Mouse (Mus musculus): ENCODE data around the gene Gbe1. TPM values are rescaled to one million over a fixed set of nuclear protein-coding genes. Genes with fewer than 3 reads are reported as not detected.

The Gbe1 gene
- polyA plus RNA-seq, 1 experiment from 2014 or later = 66.0 TPM

DNA sequence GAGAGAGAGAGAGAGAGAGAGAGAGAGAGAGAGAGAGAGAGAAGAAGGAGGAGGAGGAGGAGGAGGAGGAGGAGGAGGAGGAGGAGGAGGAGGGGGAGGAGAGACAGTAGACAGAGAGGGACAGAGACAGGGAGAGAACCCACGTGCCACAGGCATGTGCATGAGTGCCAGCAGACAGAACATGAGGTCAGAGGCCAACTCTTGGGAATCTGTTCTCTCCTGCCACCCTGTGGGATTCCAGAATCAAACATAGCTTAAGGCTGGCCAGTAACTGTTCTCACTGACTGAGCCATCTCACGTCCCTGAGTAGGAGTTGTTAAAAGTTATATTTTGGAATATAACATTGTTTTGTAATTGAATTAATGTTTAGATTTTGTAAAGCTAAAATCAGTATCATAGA, 39.3 kb downstream of the Gbe1 start:
- H3K4me1 ChIP-seq (ENCODE audit: control insufficient read depth in 2 of 2, insufficient read depth in 2 of 2, low read length in 2 of 2) = peaks cover 4 to 5% of the 10 kb centered on the region in 2 experiments; a peak in 2 of 4 replicates
- peak; percentile 72 for ATAC-seq (ENCODE audit: insufficient number of reproducible peaks, insufficient read depth, low FRiP score, low read depth)
- H3K36me3 ChIP-seq (ENCODE audit: control insufficient read depth, insufficient read depth, low read length) = no peaks in the 10 kb centered on the region
- no peak overlapping the region for H3K27ac ChIP-seq (replicated peaks in 1 of 2; ENCODE audit: control insufficient read depth in 1 of 2, insufficient read depth in 1 of 2, low read depth in 2 of 2, low read length in 2 of 2)
- no peak overlapping the region for H3K4me3 ChIP-seq (ENCODE audit: control insufficient read depth in 1 of 2, insufficient read depth in 1 of 2, low read depth in 1 of 2, low read length in 2 of 2)
- H3K27me3 ChIP-seq (ENCODE audit: control insufficient read depth, insufficient read depth, low read length) = no peaks in the 10 kb centered on the region
- no peak overlapping the region for H3K9ac ChIP-seq (ENCODE audit: low read length)
- no peak overlapping the region for H3K4me2 ChIP-seq (ENCODE audit: low read length)
- H3K9me3 ChIP-seq (ENCODE audit: control insufficient read depth, low read length) = no peaks in the 10 kb centered on the region
- WGBS = 33% methylated on average over 2 of the region's 2 CpGs

DNA sequence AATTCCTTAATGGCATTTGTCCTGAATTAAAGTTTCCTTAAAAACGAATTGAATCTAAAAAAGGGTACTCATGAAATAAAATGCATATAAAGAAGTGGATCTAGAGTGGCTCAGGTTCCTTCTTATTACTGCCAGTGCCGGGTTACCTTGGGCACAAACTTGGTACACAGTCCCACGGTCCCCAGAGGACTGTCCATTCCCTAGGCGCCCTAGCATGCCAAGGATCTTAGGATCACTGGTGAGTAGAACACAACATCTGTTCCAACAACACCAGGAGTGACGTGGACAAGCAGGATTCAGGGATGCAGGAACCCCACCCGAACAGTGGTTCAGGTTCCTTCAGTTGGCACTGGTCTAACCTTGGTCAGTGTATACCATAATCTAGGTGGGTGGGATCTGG, 44.6 kb downstream of the Gbe1 start:
- H3K4me2 ChIP-seq (ENCODE audit: low read length) = no peak overlapping the region
- H3K27me3 ChIP-seq (ENCODE audit: control insufficient read depth, insufficient read depth, low read length) = no peaks in the 10 kb centered on the region
- no peak overlapping the region for H3K4me3 ChIP-seq (ENCODE audit: control insufficient read depth in 1 of 2, insufficient read depth in 1 of 2, low read depth in 1 of 2, low read length in 2 of 2)
- ATAC-seq (ENCODE audit: insufficient number of reproducible peaks, insufficient read depth, low FRiP score, low read depth) = no peak
- 0 out of 2 replicates have a peak, but pooled peaks cover 9% of the 10 kb centered on the region for H3K36me3 ChIP-seq (ENCODE audit: control insufficient read depth, insufficient read depth, low read length)
- H3K27ac ChIP-seq (replicated peaks in 1 of 2; ENCODE audit: control insufficient read depth in 1 of 2, insufficient read depth in 1 of 2, low read depth in 2 of 2, low read length in 2 of 2) = no peak overlapping the region
- H3K9ac ChIP-seq (ENCODE audit: low read length) = no peak overlapping the region
- WGBS = 85% methylated on average over 6 of the region's 6 CpGs
- H3K4me1 ChIP-seq (ENCODE audit: control insufficient read depth in 2 of 2, insufficient read depth in 2 of 2, low read length in 2 of 2) = peaks cover 0 to 2% of the 10 kb centered on the region in 2 experiments; a peak in 1 of 4 replicates
- peaks cover 19% of the 10 kb centered on the region for H3K9me3 ChIP-seq (ENCODE audit: control insufficient read depth, low read length)

DNA sequence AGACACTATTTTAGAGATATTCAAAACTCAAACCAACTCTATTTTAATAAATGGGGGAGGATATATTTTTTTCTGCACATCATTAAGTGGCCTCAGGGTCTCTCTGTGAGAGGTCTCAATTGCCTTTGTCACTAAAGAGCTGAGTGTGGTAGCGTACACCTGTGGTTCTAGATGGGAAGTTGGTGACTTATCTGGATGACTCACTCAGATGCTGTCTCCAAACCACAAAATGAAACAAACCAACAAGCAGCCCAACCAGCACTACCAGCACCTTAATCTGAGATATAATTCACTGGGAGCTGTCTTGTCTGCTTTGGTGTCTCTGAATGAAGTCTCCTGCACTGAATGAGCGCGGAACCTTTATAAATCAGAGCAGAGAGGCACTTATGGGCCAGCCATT, 51.5 kb downstream of the Gbe1 start:
- H3K4me2 ChIP-seq (ENCODE audit: low read length) = no peak overlapping the region
- no peak overlapping the region for H3K27ac ChIP-seq (replicated peaks in 1 of 2; ENCODE audit: control insufficient read depth in 1 of 2, insufficient read depth in 1 of 2, low read depth in 2 of 2, low read length in 2 of 2)
- no peaks in the 10 kb centered on the region for H3K27me3 ChIP-seq (ENCODE audit: control insufficient read depth, insufficient read depth, low read length)
- peaks cover 10% of the 10 kb centered on the region; the same call in 1 of the 2 replicates for H3K9me3 ChIP-seq (ENCODE audit: control insufficient read depth, low read length)
- H3K9ac ChIP-seq (ENCODE audit: low read length) = no peak overlapping the region
- 94% methylated on average over 3 of the region's 3 CpGs for WGBS
- no peak for ATAC-seq (ENCODE audit: insufficient number of reproducible peaks, insufficient read depth, low FRiP score, low read depth)
- H3K36me3 ChIP-seq (ENCODE audit: control insufficient read depth, insufficient read depth, low read length) = 0 out of 2 replicates have a peak, but pooled peaks cover 9% of the 10 kb centered on the region
- no peak overlapping the region for H3K4me3 ChIP-seq (ENCODE audit: control insufficient read depth in 1 of 2, insufficient read depth in 1 of 2, low read depth in 1 of 2, low read length in 2 of 2)
- H3K4me1 ChIP-seq (ENCODE audit: control insufficient read depth in 2 of 2, insufficient read depth in 2 of 2, low read length in 2 of 2) = no peaks in the 10 kb centered on the region

DNA sequence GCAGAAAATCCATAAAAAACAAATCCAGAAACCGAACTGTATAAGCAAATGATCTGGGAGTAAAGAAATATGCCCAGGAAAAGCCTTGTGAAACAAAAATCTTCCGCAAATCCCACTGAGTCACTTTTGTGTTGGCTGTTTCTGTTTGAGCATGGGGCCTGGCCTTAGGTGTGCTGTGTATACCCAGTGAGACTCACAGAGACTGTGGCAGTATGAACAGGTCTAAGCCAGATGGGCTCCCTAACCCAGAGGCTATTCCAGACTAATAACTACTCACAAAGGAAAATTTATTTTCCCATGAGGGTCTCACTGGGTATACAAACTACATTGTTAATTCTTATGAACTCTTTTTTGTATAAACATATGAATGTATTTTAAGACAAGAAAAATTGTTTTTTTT, 67.3 kb downstream of the Gbe1 start:
- 94% methylated on average over 2 of the region's 2 CpGs for WGBS

DNA sequence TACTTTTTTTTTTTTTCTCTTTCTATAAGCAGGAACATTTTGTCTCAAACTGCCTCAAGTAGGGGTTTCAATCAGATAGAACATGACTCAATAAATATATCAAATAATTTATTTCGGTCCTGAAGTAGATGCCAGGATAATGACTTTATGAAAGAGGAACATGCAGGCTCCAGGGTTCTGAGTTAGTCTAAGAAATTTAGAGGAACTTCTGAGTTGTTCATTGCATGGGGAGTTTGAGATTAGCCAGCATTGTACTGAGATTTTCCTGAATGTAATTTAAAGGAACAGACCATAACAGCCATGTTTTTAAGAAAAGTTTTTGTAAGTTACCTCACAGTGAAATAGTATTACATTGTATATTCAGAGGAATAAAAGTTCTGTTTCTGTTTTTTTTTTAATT, 71.7 kb downstream of the Gbe1 start:
- H3K27ac ChIP-seq (replicated peaks in 1 of 2; ENCODE audit: control insufficient read depth in 1 of 2, insufficient read depth in 1 of 2, low read depth in 2 of 2, low read length in 2 of 2) = no peak overlapping the region
- 0 out of 2 replicates have a peak, but pooled peaks cover 8% of the 10 kb centered on the region for H3K9me3 ChIP-seq (ENCODE audit: control insufficient read depth, low read length)
- no peaks in the 10 kb centered on the region for H3K4me1 ChIP-seq (ENCODE audit: control insufficient read depth in 2 of 2, insufficient read depth in 2 of 2, low read length in 2 of 2)
- no peak for ATAC-seq (ENCODE audit: insufficient number of reproducible peaks, insufficient read depth, low FRiP score, low read depth)
- no peak overlapping the region for H3K9ac ChIP-seq (ENCODE audit: low read length)
- no peaks in the 10 kb centered on the region for H3K27me3 ChIP-seq (ENCODE audit: control insufficient read depth, insufficient read depth, low read length)
- 0 out of 2 replicates have a peak, but pooled peaks cover 12% of the 10 kb centered on the region for H3K36me3 ChIP-seq (ENCODE audit: control insufficient read depth, insufficient read depth, low read length)
- no peak overlapping the region for H3K4me3 ChIP-seq (ENCODE audit: control insufficient read depth in 1 of 2, insufficient read depth in 1 of 2, low read depth in 1 of 2, low read length in 2 of 2)
- WGBS = 88% methylated on average over 1 of the region's 1 CpGs
- H3K4me2 ChIP-seq (ENCODE audit: low read length) = no peak overlapping the region

More for the DNA sequence above, 67.3 kb downstream of the Gbe1 start:
- Histone ChIP-seq H3K36me3 (ENCODE audit: control insufficient read depth, insufficient read depth, low read length) (0 out of 2 replicates have a peak, but pooled peaks cover 4% of the 10 kb centered on the region), H3K9me3 (ENCODE audit: control insufficient read depth, low read length) (no peaks in the 10 kb centered on the region), H3K27me3 (ENCODE audit: control insufficient read depth, insufficient read depth, low read length) (no peaks in the 10 kb centered on the region), H3K4me2 (ENCODE audit: low read length) (no peak overlapping the region), H3K4me1 (ENCODE audit: control insufficient read depth in 2 of 2, insufficient read depth in 2 of 2, low read length in 2 of 2) (no peaks in the 10 kb centered on the region), H3K4me3 (ENCODE audit: control insufficient read depth in 1 of 2, insufficient read depth in 1 of 2, low read depth in 1 of 2, low read length in 2 of 2) (no peak overlapping the region), H3K9ac (ENCODE audit: low read length) (no peak overlapping the region), H3K27ac (replicated peaks in 1 of 2; ENCODE audit: control insufficient read depth in 1 of 2, insufficient read depth in 1 of 2, low read depth in 2 of 2, low read length in 2 of 2) (no peak overlapping the region)
- no peak for ATAC-seq (ENCODE audit: insufficient number of reproducible peaks, insufficient read depth, low FRiP score, low read depth)

DNA sequence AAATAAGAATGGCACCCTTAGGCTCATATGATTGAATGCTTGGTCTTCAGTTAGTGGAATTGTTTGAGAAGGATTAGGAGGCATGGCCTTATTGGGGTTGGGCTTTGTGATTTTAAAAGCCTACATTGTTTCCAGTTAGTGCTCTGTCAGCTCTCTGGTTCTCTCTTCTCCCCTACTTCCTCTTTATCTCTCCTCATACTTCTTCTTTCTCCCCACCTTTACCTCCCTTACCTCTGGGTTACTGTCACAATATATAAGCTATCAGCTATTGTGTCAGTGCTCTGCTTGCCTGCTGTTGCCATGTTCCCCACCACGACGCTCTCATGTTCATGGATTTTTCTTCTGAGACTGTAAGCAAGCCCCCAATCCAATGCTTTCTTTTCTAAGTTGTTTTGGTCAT, 73.6 kb downstream of the Gbe1 start:
- Histone ChIP-seq H3K27ac (replicated peaks in 1 of 2; ENCODE audit: control insufficient read depth in 1 of 2, insufficient read depth in 1 of 2, low read depth in 2 of 2, low read length in 2 of 2) (no peak overlapping the region), H3K36me3 (ENCODE audit: control insufficient read depth, insufficient read depth, low read length) (0 out of 2 replicates have a peak, but pooled peaks cover 12% of the 10 kb centered on the region), H3K9me3 (ENCODE audit: control insufficient read depth, low read length) (0 out of 2 replicates have a peak, but pooled peaks cover 8% of the 10 kb centered on the region), H3K27me3 (ENCODE audit: control insufficient read depth, insufficient read depth, low read length) (no peaks in the 10 kb centered on the region), H3K4me2 (ENCODE audit: low read length) (no peak overlapping the region), H3K4me3 (ENCODE audit: control insufficient read depth in 1 of 2, insufficient read depth in 1 of 2, low read depth in 1 of 2, low read length in 2 of 2) (no peak overlapping the region), H3K4me1 (ENCODE audit: control insufficient read depth in 2 of 2, insufficient read depth in 2 of 2, low read length in 2 of 2) (no peaks in the 10 kb centered on the region), H3K9ac (ENCODE audit: low read length) (no peak overlapping the region)
- ATAC-seq (ENCODE audit: insufficient number of reproducible peaks, insufficient read depth, low FRiP score, low read depth) = no peak
- WGBS = 96% methylated on average over 2 of the region's 2 CpGs

DNA sequence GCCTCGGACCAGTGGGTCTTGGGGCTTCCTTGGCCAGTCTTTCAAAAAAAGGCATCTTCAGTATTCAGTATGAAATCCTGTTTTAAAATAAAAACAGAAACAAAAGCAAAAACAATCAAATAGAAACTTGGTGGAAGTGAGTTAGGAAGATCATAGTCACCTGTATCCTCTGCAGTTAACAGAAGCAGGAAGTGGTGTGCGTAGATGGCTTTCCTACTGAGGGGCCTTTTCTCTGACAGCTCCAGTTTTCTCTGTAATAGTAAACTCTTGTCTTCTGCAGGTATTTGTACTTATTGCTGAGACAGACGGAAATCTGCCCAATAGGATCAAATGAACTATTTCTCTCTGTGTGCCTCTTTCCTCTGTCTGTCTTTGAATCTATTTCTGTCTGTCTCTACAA, 81.5 kb downstream of the Gbe1 start:
- Histone ChIP-seq H3K4me1 (ENCODE audit: control insufficient read depth in 2 of 2, insufficient read depth in 2 of 2, low read length in 2 of 2) (peaks cover 0 to 9% of the 10 kb centered on the region in 2 experiments; a peak in 3 of 4 replicates), H3K27ac (replicated peaks in 1 of 2; ENCODE audit: control insufficient read depth in 1 of 2, insufficient read depth in 1 of 2, low read depth in 2 of 2, low read length in 2 of 2) (no peak overlapping the region), H3K4me3 (ENCODE audit: control insufficient read depth in 1 of 2, insufficient read depth in 1 of 2, low read depth in 1 of 2, low read length in 2 of 2) (no peak overlapping the region), H3K9ac (ENCODE audit: low read length) (no peak overlapping the region), H3K4me2 (ENCODE audit: low read length) (no peak overlapping the region), H3K9me3 (ENCODE audit: control insufficient read depth, low read length) (no peaks in the 10 kb centered on the region), H3K27me3 (ENCODE audit: control insufficient read depth, insufficient read depth, low read length) (no peaks in the 10 kb centered on the region), H3K36me3 (ENCODE audit: control insufficient read depth, insufficient read depth, low read length) (0 out of 2 replicates have a peak, but pooled peaks cover under 1% of the 10 kb centered on the region)
- 83% methylated on average over 3 of the region's 3 CpGs for WGBS
- ATAC-seq (ENCODE audit: insufficient number of reproducible peaks, insufficient read depth, low FRiP score, low read depth) = no peak

DNA sequence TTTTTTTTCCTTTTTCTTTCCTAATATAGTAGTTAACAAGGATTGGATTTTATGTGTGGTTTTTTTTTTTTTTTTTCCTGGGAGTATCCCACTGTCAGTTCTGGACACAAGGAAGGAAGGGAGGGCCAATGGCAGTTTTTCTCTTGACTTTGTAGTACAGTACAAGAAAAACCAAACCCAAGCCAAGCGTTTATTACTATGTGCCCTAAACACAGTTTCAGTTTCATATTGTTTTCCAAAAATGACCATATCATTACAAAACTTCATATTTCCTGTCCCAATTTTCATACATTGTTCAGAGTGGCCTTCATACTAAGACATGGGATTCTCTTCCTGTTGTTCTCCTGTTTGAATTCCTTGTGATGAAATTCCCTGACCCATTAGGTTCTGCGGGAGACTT, 94.0 kb downstream of the Gbe1 start:
- WGBS = 72% methylated on average over 2 of the region's 2 CpGs
- Histone ChIP-seq H3K4me1 (ENCODE audit: control insufficient read depth in 2 of 2, insufficient read depth in 2 of 2, low read length in 2 of 2) (no peaks in the 10 kb centered on the region), H3K4me3 (ENCODE audit: control insufficient read depth in 1 of 2, insufficient read depth in 1 of 2, low read depth in 1 of 2, low read length in 2 of 2) (no peak overlapping the region), H3K27me3 (ENCODE audit: control insufficient read depth, insufficient read depth, low read length) (no peaks in the 10 kb centered on the region), H3K27ac (replicated peaks in 1 of 2; ENCODE audit: control insufficient read depth in 1 of 2, insufficient read depth in 1 of 2, low read depth in 2 of 2, low read length in 2 of 2) (no peak overlapping the region), H3K36me3 (ENCODE audit: control insufficient read depth, insufficient read depth, low read length) (no peaks in the 10 kb centered on the region), H3K9ac (ENCODE audit: low read length) (no peak overlapping the region), H3K9me3 (ENCODE audit: control insufficient read depth, low read length) (no peaks in the 10 kb centered on the region), H3K4me2 (ENCODE audit: low read length) (no peak overlapping the region)
- ATAC-seq (ENCODE audit: insufficient number of reproducible peaks, insufficient read depth, low FRiP score, low read depth) = no peak
